Mouse (Mus musculus): ENCODE results near the gene Apoc3.

DNA sequence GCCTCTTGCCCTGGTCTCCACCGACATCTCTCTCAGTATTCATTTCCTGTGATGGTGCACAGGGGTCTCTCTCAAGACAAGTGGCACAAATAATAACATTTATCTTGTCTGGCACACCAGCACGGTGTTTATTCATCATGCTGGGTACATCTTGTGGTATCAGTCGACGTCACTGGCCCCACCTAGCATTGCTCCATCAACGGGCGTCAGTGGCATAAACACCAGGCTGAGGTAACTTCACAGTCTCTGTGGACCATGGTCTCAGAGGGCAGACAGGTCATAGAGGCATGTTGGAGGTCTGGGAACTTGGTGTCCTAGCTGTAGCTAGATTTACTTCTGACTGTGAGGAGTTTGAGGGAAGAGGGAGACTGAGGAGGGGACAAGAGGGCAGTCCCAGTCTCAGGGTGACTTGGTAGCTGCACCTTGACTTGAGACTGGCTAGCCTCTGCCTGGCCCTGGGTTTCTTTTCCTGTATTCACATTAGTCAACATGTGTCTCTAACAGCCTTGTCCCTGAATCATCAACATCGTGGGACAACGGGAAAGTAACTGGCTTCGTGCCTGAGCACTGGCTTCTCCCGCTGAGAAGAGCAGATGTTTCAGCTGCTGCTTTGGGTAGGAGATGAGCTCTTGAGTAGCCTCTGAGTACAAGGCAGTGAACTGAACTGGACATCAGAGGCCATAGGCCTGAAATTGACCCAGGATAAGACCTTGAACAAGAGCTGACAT, 21.4 kb upstream of the Apoc3 start:
- TF ChIP-seq CTCF (IDR thresholded peaks at IDR 0.05 in 2 of 3, conservative IDR thresholded peaks at IDR 0.05 in 1 of 3; ENCODE audit: control insufficient read depth in 1 of 3, insufficient read depth in 1 of 3, low read depth in 2 of 3, low read length in 3 of 3, poor library complexity in 1 of 3, severe bottlenecking in 1 of 3) = no peak
- no peak for TF ChIP-seq SMC3 (IDR thresholded peaks at IDR 0.05; ENCODE audit: low read depth, low read length)
- TF ChIP-seq MYC (IDR thresholded peaks at IDR 0.05; ENCODE audit: low read depth, low read length) = no peak
- TF ChIP-seq POLR2A (IDR thresholded peaks at IDR 0.05; ENCODE audit: control insufficient read depth in 1 of 2, insufficient read depth in 1 of 2, low read depth in 1 of 2, low read length in 2 of 2, poor library complexity in 1 of 2) = no peak
- TF ChIP-seq ZNF384 (IDR thresholded peaks at IDR 0.05; ENCODE audit: low read depth, low read length) = no peak
- TF ChIP-seq UBTF (IDR thresholded peaks at IDR 0.05; ENCODE audit: borderline replicate concordance, insufficient read depth, low read depth, low read length) = no peak
- no peak for TF ChIP-seq CHD2 (IDR thresholded peaks at IDR 0.05; ENCODE audit: low read length)
- no peak for TF ChIP-seq JUND (IDR thresholded peaks at IDR 0.05; ENCODE audit: low read depth, low read length)
- TF ChIP-seq EP300 (IDR thresholded peaks at IDR 0.05; ENCODE audit: low read depth in 1 of 2, low read length in 2 of 2) = no peak
- TF ChIP-seq E2F4 (IDR thresholded peaks at IDR 0.05; ENCODE audit: borderline replicate concordance, low read depth, low read length) = no peak
- TF ChIP-seq MAZ (IDR thresholded peaks at IDR 0.05; ENCODE audit: low read depth, low read length) = no peak
